Mouse (Mus musculus) ES-Bruce4 (cell line): ENCODE measurements around the gene Snx27. TPM values are rescaled to one million over a fixed set of nuclear protein-coding genes. Genes with fewer than 3 reads are reported as not detected.
A peak's percentile ranks its signal among the peaks of the same experiment; 100 is the strongest.

Source experiments
- H3K27ac ChIP-seq: 2 replicates; pipeline ENCODE4 v1.5.1; 2012; ENCODE audit warnings: low read length, inconsistent platforms; ENCODE audit not compliant: insufficient read depth
- H3K27me3 ChIP-seq: 2 replicates; pipeline ENCODE4 v1.6.1; 2012; ENCODE audit warnings: mild to moderate bottlenecking, low read length, inconsistent platforms; ENCODE audit not compliant: control insufficient read depth, poor library complexity, insufficient read depth, severe bottlenecking
- H3K36me3 ChIP-seq: 2 replicates; pipeline ENCODE4 v1.6.1; 2012; ENCODE audit warnings: inconsistent platforms, mild to moderate bottlenecking, low read length, moderate library complexity; ENCODE audit not compliant: control insufficient read depth, poor library complexity, insufficient read depth, severe bottlenecking
- H3K4me1 ChIP-seq: one replicate; pipeline ENCODE4 v1.8.1; 2011; ENCODE audit warnings: low read length; ENCODE audit not compliant: control insufficient read depth, insufficient read depth
- H3K4me3 ChIP-seq: 2 replicates; pipeline ENCODE4 v1.5.1; 2011; ENCODE audit warnings: low read depth, mild to moderate bottlenecking, low read length
- H3K9ac ChIP-seq: 2 replicates; pipeline ENCODE4 v1.6.1; 2012; ENCODE audit warnings: low read depth, mild to moderate bottlenecking, inconsistent platforms; ENCODE audit not compliant: poor library complexity, severe bottlenecking
- H3K9me3 ChIP-seq: replicated peaks from 2 replicates; pipeline ENCODE4 v1.6.1; 2012; ENCODE audit warnings: mild to moderate bottlenecking, low read length, inconsistent platforms; ENCODE audit not compliant: control insufficient read depth, poor library complexity, insufficient read depth, severe bottlenecking
- CTCF ChIP-seq: IDR thresholded peaks from one replicate; pipeline ENCODE4 v1.8.1; 2011; ENCODE audit warnings: low read depth, low read length
- EP300 ChIP-seq: IDR thresholded peaks from 2 replicates; pipeline ENCODE4 v1.6.1; 2011; ENCODE audit warnings: low read depth, low read length; ENCODE audit not compliant: insufficient read depth
- POLR2A ChIP-seq: IDR thresholded peaks from one replicate; pipeline ENCODE4 v1.8.1; 2011; ENCODE audit warnings: low read length; ENCODE audit not compliant: insufficient read depth
- polyA plus RNA-seq: library from polyadenylated mRNA; stranded (reverse); fragments of >200 nt; gene quantifications from 2 replicates; pipeline ENCODE4 v1.2.4, GENCODE M21; 2011; ENCODE audit warnings: low read depth; ENCODE audit not compliant: missing spikeins, insufficient read depth, insufficient read length

Snx27 gene
- polyA plus RNA-seq, 1 experiment = 60.2 TPM

GRCm38 (mm10) chr3:94483790-94484439 lies 98.6 kb downstream of the Snx27 start:
- H3K4me1 ChIP-seq = peaks cover 3% of the 10 kb centered on the region
- H3K36me3 ChIP-seq = no peaks in the 10 kb centered on the region
- no peak overlapping the region for H3K9ac ChIP-seq
- H3K27me3 ChIP-seq = no peaks in the 10 kb centered on the region
- no peak overlapping the region for H3K4me3 ChIP-seq
- no peak overlapping the region for H3K27ac ChIP-seq
- H3K9me3 ChIP-seq = no peaks in the 10 kb centered on the region
- TF ChIP-seq EP300 (no peak), CTCF (no peak), POLR2A (no peak)

GRCm38 (mm10) chr3:94482764-94483385 lies 99.6 kb downstream of the Snx27 start:
- Histone ChIP-seq H3K9ac (no peak overlapping the region), H3K27ac (no peak overlapping the region), H3K4me3 (no peak overlapping the region), H3K4me1 (peaks cover 3% of the 10 kb centered on the region), H3K36me3 (no peaks in the 10 kb centered on the region), H3K27me3 (no peaks in the 10 kb centered on the region), H3K9me3 (no peaks in the 10 kb centered on the region)
- TF ChIP-seq POLR2A (no peak), CTCF (no peak), EP300 (no peak)

GRCm38 (mm10) chr3:94481429-94481828 lies 101.1 kb downstream of the Snx27 start:
- TF ChIP-seq EP300 (no peak), POLR2A (no peak), CTCF (no peak)
- Histone ChIP-seq H3K9ac (no peak overlapping the region), H3K4me3 (no peak overlapping the region), H3K27me3 (no peaks in the 10 kb centered on the region), H3K9me3 (no peaks in the 10 kb centered on the region), H3K27ac (no peak overlapping the region), H3K4me1 (peaks cover 3% of the 10 kb centered on the region), H3K36me3 (no peaks in the 10 kb centered on the region)

- no peak within 1 kb of the TSS for H3K27ac ChIP-seq
- peaks cover 3% of the 10 kb centered on the region for H3K4me1 ChIP-seq
- H3K4me3 ChIP-seq = peak within 1 kb of the TSS; percentile 55
- no peak within 1 kb of the TSS for H3K9ac ChIP-seq
- H3K9me3 ChIP-seq = no peaks in the 10 kb centered on the region
- no peaks in the 10 kb centered on the region for H3K36me3 ChIP-seq
- TF ChIP-seq CTCF = no peak
- peak; percentile 71; the same call in 1 of the 2 replicates for TF ChIP-seq EP300
- no peaks in the 10 kb centered on the region for H3K27me3 ChIP-seq
These were observed 102.1 kb downstream of the Snx27 start, which contains the start of gene Riiad1 for GRCm38 (mm10) chr3:94480291-94480884. Riiad1 (minus strand) TSS chr3:94480341.

GRCm38 (mm10) chr3:94479564-94479963 lies 103.0 kb downstream of the Snx27 start:
- TF ChIP-seq EP300 (no peak), CTCF (no peak), POLR2A (no peak)
- Histone ChIP-seq H3K36me3 (no peaks in the 10 kb centered on the region), H3K27ac (no peak overlapping the region), H3K27me3 (no peaks in the 10 kb centered on the region), H3K4me3 (peak overlapping the region; percentile 55), H3K9ac (no peak overlapping the region), H3K9me3 (no peaks in the 10 kb centered on the region), H3K4me1 (peaks cover 3% of the 10 kb centered on the region)
